Mouse (Mus musculus): ENCODE results near the gene Gm8882. TPM values are rescaled to one million over a fixed set of nuclear protein-coding genes. Genes with fewer than 3 reads are reported as not detected.
"Not testable (repeated sequence)": the region's sequence is repeated elsewhere in the genome, so short reads cannot be mapped to it uniquely, and the experiment has no call there.

Gm8882 gene
- total RNA-seq (2021), result not detected
- polyA plus RNA-seq (2012; rRNA removed), result not detected in 2 replicates
- long read RNA-seq, result 0 reads

GRCm38 (mm10) chr6:132364034-132364433 is at the start of gene Gm8882:
TSS of gene Gm8882 (minus strand) at chr6:132364134.
- not testable (repeated sequence) for DNase-seq

DNA sequence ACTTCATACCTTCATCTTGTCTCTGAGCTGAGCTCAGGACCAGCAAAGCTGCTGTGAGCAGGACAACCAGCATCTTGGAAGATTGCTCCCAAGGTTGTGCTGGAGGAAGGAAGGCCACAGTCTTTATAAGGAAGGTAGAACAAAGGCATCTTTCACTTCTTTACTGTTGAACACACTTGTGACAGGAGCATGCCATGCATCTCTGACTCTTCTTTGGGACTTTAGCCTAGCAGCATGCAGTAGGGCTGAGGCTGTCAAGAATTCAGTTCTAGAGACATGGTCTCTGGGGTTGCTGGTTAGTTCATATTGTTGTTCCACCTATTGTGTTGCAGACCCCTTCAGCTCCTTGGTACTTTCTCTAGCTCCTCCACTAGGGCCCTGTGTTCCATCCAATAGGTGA is 49.3 kb downstream of the Gm8882 start, which contains the start of gene Prpmp5:
Gene Prpmp5 (minus strand): TSS at position 101 of the 400 bp plus-strand sequence.
- not testable (repeated sequence) for DNase-seq

Other genes with a start within 250 kb of the Gm8882 start
- gene Prb1, start 153.6 kb downstream of the Gm8882 start, total RNA-seq (2021), result not detected
- gene Prb1, start 153.6 kb downstream of the Gm8882 start, polyA plus RNA-seq (2012; rRNA removed), result not detected in 2 replicates
- gene Prpmp5, start 49.4 kb downstream of the Gm8882 start, total RNA-seq (2021), result not detected
- gene Prpmp5, start 49.4 kb downstream of the Gm8882 start, polyA plus RNA-seq (2012; rRNA removed), result not detected in 2 replicates
- not detected for gene Prh1, start 205.7 kb upstream of the Gm8882 start, total RNA-seq (2021)
- gene Prh1, start 205.7 kb upstream of the Gm8882 start, polyA plus RNA-seq (2012; rRNA removed), result not detected in 2 replicates
- not detected for gene Prp2, start 231.8 kb upstream of the Gm8882 start, total RNA-seq (2021)
- gene Prp2, start 231.8 kb upstream of the Gm8882 start, polyA plus RNA-seq (2012; rRNA removed), result not detected in 2 replicates

Data from adrenal gland, adult 2 months (tissue).